Mouse (Mus musculus) forebrain, embryonic 11.5 days (tissue): ENCODE measurements around the gene Lamb2. TPM values are rescaled to one million over a fixed set of nuclear protein-coding genes. Genes with fewer than 3 reads are reported as not detected.

Source experiments
- ATAC-seq: fragments of 200-750 bp; cut with Nextera tagmentation; replicated peaks from 2 replicates; pipeline ENCODE4 v1.8.0; 2017; ENCODE audit warnings: moderate TSS enrichment; ENCODE audit not compliant: low FRiP score
- DNase-seq: peaks from one replicate; pipeline ENCODE4 v3.0.0-alpha.2; 2017; ENCODE audit warnings: low spot score
- H3K27ac ChIP-seq: fragments of 300-500 bp; sonication (generic); 2 replicates; pipeline ENCODE4 v1.5.1; 2014; ENCODE audit warnings: low read depth, low read length
- H3K27me3 ChIP-seq: fragments of 300-500 bp; sonication (generic); 2 replicates; pipeline ENCODE4 v1.6.1; 2014; ENCODE audit warnings: mild to moderate bottlenecking, low read length, mixed read lengths; ENCODE audit not compliant: control insufficient read depth, insufficient read depth
- H3K36me3 ChIP-seq: fragments of 300-500 bp; sonication (generic); 2 replicates; pipeline ENCODE4 v1.6.1; 2014; ENCODE audit warnings: mild to moderate bottlenecking, low read length, moderate library complexity, mixed read lengths; ENCODE audit not compliant: control insufficient read depth, insufficient read depth
- H3K4me1 ChIP-seq: fragments of 300-500 bp; sonication (generic); replicated peaks from 2 replicates; pipeline ENCODE4 v1.6.1; 2014; ENCODE audit warnings: low read length, mixed read lengths; ENCODE audit not compliant: control insufficient read depth, insufficient read depth
- H3K4me2 ChIP-seq: fragments of 300-500 bp; sonication (generic); 2 replicates; pipeline ENCODE4 v1.6.1; 2014; ENCODE audit warnings: low read depth, mild to moderate bottlenecking, low read length, moderate library complexity, mixed read lengths; ENCODE audit not compliant: severe bottlenecking
- H3K4me3 ChIP-seq: fragments of 300-500 bp; sonication (generic); 2 replicates; pipeline ENCODE4 v1.5.1; 2014; ENCODE audit warnings: low read depth, low read length
- H3K9ac ChIP-seq: fragments of 300-500 bp; sonication (generic); 2 replicates; pipeline ENCODE4 v1.6.1; 2014; ENCODE audit warnings: low read length
- H3K9me3 ChIP-seq: fragments of 300-500 bp; sonication (generic); 2 replicates; pipeline ENCODE4 v1.6.1; 2016; ENCODE audit warnings: low read length, mixed read lengths; ENCODE audit not compliant: control insufficient read depth
- WGBS: fragments of 180-500 bp; shearing (Covaris S2); extraction: QIAGEN DNeasy Blood & Tissue Kit; methylation state at CpG from one replicate; pipeline ENCODE4 v1.1.7; 2014; 5-methylcytosine and 5-hydroxymethylcytosine counted together
- polyA plus RNA-seq: library from polyadenylated mRNA; unstranded; fragments of >200 nt; fragmentation: Nextera tagmentation; extraction: Ambion mirVana; gene quantifications from 2 replicates; pipeline ENCODE4 v1.2.1, GENCODE M21; 2014

Lamb2 gene
- 31.8 and 40.9 TPM in 2 replicates for polyA plus RNA-seq

DNA sequence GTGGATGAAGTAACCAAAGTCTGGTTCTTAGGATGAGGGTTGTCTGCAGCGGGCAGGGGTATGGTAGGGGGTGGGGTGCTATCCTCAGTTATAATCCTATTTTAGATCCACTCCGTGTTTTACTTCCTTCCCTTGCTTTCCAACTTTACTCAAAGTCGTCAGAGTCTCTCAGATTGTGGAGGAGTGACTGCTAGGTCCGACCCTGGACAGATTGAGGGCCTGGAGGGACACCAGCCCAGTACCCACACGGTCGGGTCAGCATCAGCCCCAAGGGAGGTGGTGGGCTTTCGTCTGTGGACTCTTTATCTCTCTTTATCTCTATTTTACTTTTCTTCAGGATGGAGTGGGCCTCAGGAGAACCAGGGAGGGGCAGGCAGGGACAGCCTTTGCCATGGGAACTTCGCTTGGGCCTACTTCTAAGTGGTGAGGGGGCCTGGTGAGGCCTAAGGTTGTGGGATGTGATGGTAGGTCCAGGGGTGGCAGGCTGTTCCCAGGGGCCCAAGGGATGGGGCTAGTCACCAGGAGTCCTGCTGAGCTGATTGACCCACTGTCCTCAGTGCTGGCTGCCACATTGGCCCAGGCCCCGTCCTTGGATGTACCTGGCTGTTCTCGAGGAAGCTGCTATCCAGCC is at the start of gene Lamb2:
Gene Lamb2 (plus strand): TSS at position 16 of the 631 bp plus-strand sequence.
- Histone ChIP-seq H3K4me2 (peak within 1 kb of the TSS; percentile 68), H3K27me3 (no peaks in the 10 kb centered on the region), H3K9ac (peak within 1 kb of the TSS; percentile 73), H3K36me3 (peaks cover 4% of the 10 kb centered on the region), H3K4me3 (peak within 1 kb of the TSS; percentile 44), H3K4me1 (peaks cover 13% of the 10 kb centered on the region; the same call in 1 of the 2 replicates), H3K27ac (peak within 1 kb of the TSS; percentile 79), H3K9me3 (no peaks in the 10 kb centered on the region)
- DNase-seq (peak; percentile 64), ATAC-seq (peak; percentile 68)
- 8% methylated on average over 10 of the region's 10 CpGs for WGBS

DNA sequence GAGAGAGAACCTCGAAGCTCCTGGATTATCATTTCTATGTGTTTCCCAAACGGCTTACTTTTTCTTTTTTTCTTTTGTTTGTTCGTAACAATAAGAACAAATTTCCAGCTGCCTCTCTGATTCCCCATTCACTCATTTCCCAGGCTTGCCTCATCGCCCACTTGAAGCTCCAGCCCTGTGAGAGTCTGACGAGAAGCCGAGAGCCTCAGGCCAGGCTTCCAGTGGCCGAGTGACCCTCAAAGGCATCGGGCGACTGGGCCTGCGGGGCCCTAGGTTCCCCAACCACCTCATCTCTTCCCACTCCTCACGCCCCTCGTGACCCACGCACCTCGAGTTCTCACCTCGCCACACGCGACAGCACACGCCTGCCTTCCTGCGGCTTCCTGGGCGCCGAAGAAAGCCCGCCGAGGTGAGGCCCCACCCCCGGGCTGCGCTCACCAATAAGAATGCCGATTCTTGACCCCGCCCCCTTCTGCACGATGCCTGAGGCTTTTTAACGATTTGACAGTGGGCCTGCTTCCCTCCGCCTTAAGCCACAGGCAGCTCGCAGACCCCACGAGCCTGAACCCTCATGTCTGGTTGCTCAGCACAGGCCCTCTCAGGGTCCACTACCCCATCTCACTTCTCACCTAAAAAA is 48.0 kb upstream of the Lamb2 start:
- peak; percentile 67 for DNase-seq
- Histone ChIP-seq H3K27me3 (no peaks in the 10 kb centered on the region), H3K9me3 (no peaks in the 10 kb centered on the region), H3K27ac (no peak overlapping the region), H3K9ac (no peak overlapping the region), H3K4me2 (peak overlapping the region; percentile 33; the same call in 1 of the 2 replicates), H3K36me3 (no peaks in the 10 kb centered on the region), H3K4me3 (no peak overlapping the region), H3K4me1 (no peaks in the 10 kb centered on the region)
- ATAC-seq: no peak
- 55% methylated on average over 32 of the region's 32 CpGs for WGBS

DNA sequence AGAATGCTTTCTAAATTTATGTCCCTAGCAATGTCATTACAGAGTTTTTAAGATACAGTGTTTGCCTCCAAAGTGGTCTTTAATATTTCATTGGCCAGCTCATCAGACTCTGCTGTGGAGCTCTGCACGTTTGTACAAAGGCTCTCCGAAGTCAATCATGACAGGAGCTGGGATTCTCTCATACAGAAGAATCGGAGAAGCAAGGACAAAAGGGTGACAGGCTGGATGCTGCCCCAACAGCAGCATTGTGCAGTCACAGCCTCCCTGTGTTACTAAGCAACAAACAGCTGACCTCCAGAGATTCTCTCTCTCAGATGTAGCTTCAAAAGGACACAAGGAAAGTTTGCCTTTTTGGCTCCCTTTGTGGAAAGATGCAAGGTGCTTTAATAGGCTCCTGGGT is 43.4 kb upstream of the Lamb2 start, which contains the start of gene BC048562:
Gene BC048562 (plus strand): TSS at position 301 of the 400 bp plus-strand sequence.
- Histone ChIP-seq H3K9ac (no peak within 1 kb of the TSS), H3K9me3 (no peaks in the 10 kb centered on the region), H3K36me3 (no peaks in the 10 kb centered on the region), H3K27ac (no peak within 1 kb of the TSS), H3K4me2 (no peak within 1 kb of the TSS), H3K4me1 (no peaks in the 10 kb centered on the region), H3K4me3 (no peak within 1 kb of the TSS), H3K27me3 (no peaks in the 10 kb centered on the region)
- 58% methylated on average over 3 of the region's 3 CpGs for WGBS
- ATAC-seq (no peak), DNase-seq (no peak)

- no peak overlapping the region for H3K27ac ChIP-seq
- H3K4me3 ChIP-seq: no peak overlapping the region
- no peaks in the 10 kb centered on the region for H3K4me1 ChIP-seq
- no peaks in the 10 kb centered on the region for H3K27me3 ChIP-seq
- no peak overlapping the region for H3K4me2 ChIP-seq
- ATAC-seq (no peak), DNase-seq (no peak)
- 87% methylated on average over 6 of the region's 6 CpGs for WGBS
- H3K9ac ChIP-seq: no peak overlapping the region
- H3K36me3 ChIP-seq: no peaks in the 10 kb centered on the region
- no peaks in the 10 kb centered on the region for H3K9me3 ChIP-seq
These were observed 40.4 kb upstream of the Lamb2 start for GRCm38 (mm10) chr9:108439176-108439575.

- 79% methylated on average over 5 of the region's 5 CpGs for WGBS
These were observed 39.1 kb upstream of the Lamb2 start for GRCm38 (mm10) chr9:108440485-108440884.

DNA sequence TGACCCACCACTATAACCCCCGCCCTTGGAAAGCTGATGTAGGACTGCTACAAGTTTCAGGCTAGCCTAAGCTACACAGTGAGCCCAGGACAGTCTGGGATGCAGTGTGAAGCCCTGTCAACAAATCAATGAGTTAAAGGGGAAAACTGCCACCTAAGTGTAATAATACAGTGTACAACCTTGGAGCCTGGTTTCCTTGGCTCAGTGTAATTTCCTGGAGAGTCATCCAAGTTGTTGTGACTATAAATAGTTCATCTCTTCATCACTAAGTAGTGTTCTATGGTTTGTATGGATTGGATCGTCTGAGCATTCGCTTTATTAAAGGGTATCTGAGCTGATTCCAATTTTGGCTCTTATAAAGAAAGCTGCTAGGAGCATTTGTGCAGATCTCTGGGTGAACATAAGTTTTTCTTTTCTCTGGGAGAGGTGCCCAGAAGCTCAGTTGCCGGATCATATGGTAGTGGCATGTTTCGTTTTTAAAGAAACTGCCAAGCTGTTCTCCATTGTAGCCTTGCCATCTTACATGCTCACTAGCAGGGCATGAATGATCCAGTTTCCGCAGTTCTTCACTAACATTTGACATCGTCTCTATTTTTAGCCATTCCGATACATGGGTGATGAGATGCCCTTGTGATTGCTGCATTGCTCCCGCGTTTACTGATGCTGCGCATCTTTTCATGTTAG is 38.2 kb upstream of the Lamb2 start:
- Histone ChIP-seq H3K4me2 (no peak overlapping the region), H3K27me3 (no peaks in the 10 kb centered on the region), H3K27ac (no peak overlapping the region), H3K9me3 (no peaks in the 10 kb centered on the region), H3K4me3 (no peak overlapping the region), H3K9ac (no peak overlapping the region), H3K36me3 (no peaks in the 10 kb centered on the region), H3K4me1 (no peaks in the 10 kb centered on the region)
- 90% methylated on average over 11 of the region's 11 CpGs for WGBS
- DNase-seq: no peak
- ATAC-seq: no peak

More at GRCm38 (mm10) chr9:108440485-108440884, 39.1 kb upstream of the Lamb2 start:
- no peaks in the 10 kb centered on the region for H3K9me3 ChIP-seq
- H3K4me1 ChIP-seq: no peaks in the 10 kb centered on the region
- H3K4me2 ChIP-seq: no peak overlapping the region
- DNase-seq: no peak
- no peaks in the 10 kb centered on the region for H3K27me3 ChIP-seq
- no peak overlapping the region for H3K27ac ChIP-seq
- ATAC-seq: no peak
- no peak overlapping the region for H3K4me3 ChIP-seq
- H3K9ac ChIP-seq: no peak overlapping the region
- no peaks in the 10 kb centered on the region for H3K36me3 ChIP-seq

GRCm38 (mm10) chr9:108445125-108445524 is 34.4 kb upstream of the Lamb2 start:
- H3K9me3 ChIP-seq: no peaks in the 10 kb centered on the region
- WGBS: 71% methylated on average over 9 of the region's 9 CpGs
- no peak overlapping the region for H3K27ac ChIP-seq
- no peak overlapping the region for H3K9ac ChIP-seq
- H3K4me3 ChIP-seq: no peak overlapping the region
- H3K4me2 ChIP-seq: no peak overlapping the region
- no peak for ATAC-seq
- H3K4me1 ChIP-seq: peaks cover 7% of the 10 kb centered on the region
- no peak for DNase-seq
- H3K36me3 ChIP-seq: peaks cover 3% of the 10 kb centered on the region; the same call in 1 of the 2 replicates
- no peaks in the 10 kb centered on the region for H3K27me3 ChIP-seq

- H3K4me3 ChIP-seq: peak overlapping the region; percentile 19
- H3K27me3 ChIP-seq: no peaks in the 10 kb centered on the region
- peak overlapping the region; percentile 95 for H3K4me2 ChIP-seq
- DNase-seq (peak; percentile 92), ATAC-seq (peak; percentile 78)
- no peaks in the 10 kb centered on the region for H3K9me3 ChIP-seq
- peak overlapping the region; percentile 88 for H3K27ac ChIP-seq
- H3K9ac ChIP-seq: peak overlapping the region; percentile 47
- H3K4me1 ChIP-seq: peaks cover 22% of the 10 kb centered on the region
- peaks cover 3% of the 10 kb centered on the region; the same call in 1 of the 2 replicates for H3K36me3 ChIP-seq
- WGBS: 25% methylated on average over 4 of the region's 4 CpGs
These were observed 29.7 kb upstream of the Lamb2 start for GRCm38 (mm10) chr9:108449860-108450259.
